Mouse (Mus musculus): ENCODE data around the gene Setd5. TPM values are rescaled to one million over a fixed set of nuclear protein-coding genes. Genes with fewer than 3 reads are reported as not detected.
A peak's percentile ranks its signal among the peaks of the same experiment; 100 is the strongest.

Gene Setd5
- polyA plus RNA-seq, 1 experiment = 16.8 TPM

- Histone ChIP-seq H3K4me1 (ENCODE audit: control insufficient read depth, insufficient read depth, low read length) (no peaks in the 10 kb centered on the region), H3K27me3 (replicated peaks; ENCODE audit: control insufficient read depth, insufficient read depth, low read length) (no peaks in the 10 kb centered on the region), H3K36me3 (ENCODE audit: control insufficient read depth, insufficient read depth, low read length) (no peaks in the 10 kb centered on the region), H3K4me3 (ENCODE audit: insufficient read depth, low read depth, low read length) (no peak overlapping the region), H3K27ac (ENCODE audit: insufficient read depth, low read depth, low read length) (no peak overlapping the region)
- TF ChIP-seq CTCF (conservative IDR thresholded peaks at IDR 0.05; ENCODE audit: insufficient read depth, insufficient read length, low read depth, low read length) = no peak
- no peak for TF ChIP-seq POLR2A (IDR thresholded peaks at IDR 0.05; ENCODE audit: low read depth, low read length)
- WGBS = 45% methylated on average over 9 of the region's 9 CpGs
- DNase-seq = peak; percentile 7
These were observed 107.0 kb downstream of the Setd5 start for GRCm38 (mm10) chr6:113184163-113184562.

GRCm38 (mm10) chr6:113184866-113185525 is 107.8 kb downstream of the Setd5 start:
- WGBS = 64% methylated on average over 21 of the region's 21 CpGs
- H3K27me3 ChIP-seq (replicated peaks; ENCODE audit: control insufficient read depth, insufficient read depth, low read length) = no peaks in the 10 kb centered on the region
- no peaks in the 10 kb centered on the region for H3K4me1 ChIP-seq (ENCODE audit: control insufficient read depth, insufficient read depth, low read length)
- TF ChIP-seq POLR2A (IDR thresholded peaks at IDR 0.05; ENCODE audit: low read depth, low read length) = no peak
- TF ChIP-seq CTCF (conservative IDR thresholded peaks at IDR 0.05; ENCODE audit: insufficient read depth, insufficient read length, low read depth, low read length) = no peak
- no peak overlapping the region for H3K4me3 ChIP-seq (ENCODE audit: insufficient read depth, low read depth, low read length)
- H3K36me3 ChIP-seq (ENCODE audit: control insufficient read depth, insufficient read depth, low read length) = no peaks in the 10 kb centered on the region
- H3K27ac ChIP-seq (ENCODE audit: insufficient read depth, low read depth, low read length) = no peak overlapping the region
- DNase-seq = no peak

GRCm38 (mm10) chr6:113193765-113194460 is 116.7 kb downstream of the Setd5 start:
- Histone ChIP-seq H3K4me3 (ENCODE audit: insufficient read depth, low read depth, low read length) (no peak overlapping the region), H3K27me3 (replicated peaks; ENCODE audit: control insufficient read depth, insufficient read depth, low read length) (peaks cover 2% of the 10 kb centered on the region; the same call in 1 of the 2 replicates)
- DNase-seq = peak; percentile 36

GRCm38 (mm10) chr6:113194517-113194840 is 117.3 kb downstream of the Setd5 start:
- H3K4me3 ChIP-seq (ENCODE audit: insufficient read depth, low read depth, low read length) = no peak overlapping the region
- TF ChIP-seq CTCF (conservative IDR thresholded peaks at IDR 0.05; ENCODE audit: insufficient read depth, insufficient read length, low read depth, low read length) = no peak
- no peak for TF ChIP-seq POLR2A (IDR thresholded peaks at IDR 0.05; ENCODE audit: low read depth, low read length)
- WGBS = 5% methylated on average over 5 of the region's 5 CpGs

More at GRCm38 (mm10) chr6:113193765-113194460, 116.7 kb downstream of the Setd5 start:
- no peaks in the 10 kb centered on the region for H3K4me1 ChIP-seq (ENCODE audit: control insufficient read depth, insufficient read depth, low read length)
- no peak overlapping the region for H3K27ac ChIP-seq (ENCODE audit: insufficient read depth, low read depth, low read length)
- TF ChIP-seq POLR2A (IDR thresholded peaks at IDR 0.05; ENCODE audit: low read depth, low read length) (no peak), CTCF (conservative IDR thresholded peaks at IDR 0.05; ENCODE audit: insufficient read depth, insufficient read length, low read depth, low read length) (no peak)
- H3K36me3 ChIP-seq (ENCODE audit: control insufficient read depth, insufficient read depth, low read length) = no peaks in the 10 kb centered on the region
- WGBS = 4% methylated on average over 46 of the region's 46 CpGs

GRCm38 (mm10) chr6:113194841-113195595 is 117.9 kb downstream of the Setd5 start, which contains the start of gene Lhfpl4:
TSS of gene Lhfpl4 (minus strand) at chr6:113195384.
- whole genome bisulfite sequencing = 1% methylated on average over 56 of the region's 66 CpGs
- no peak for DNase-seq
- no peaks in the 10 kb centered on the region for H3K36me3 ChIP-seq (ENCODE audit: control insufficient read depth, insufficient read depth, low read length)
- TF ChIP-seq POLR2A (IDR thresholded peaks at IDR 0.05; ENCODE audit: low read depth, low read length) = no peak
- TF ChIP-seq CTCF (conservative IDR thresholded peaks at IDR 0.05; ENCODE audit: insufficient read depth, insufficient read length, low read depth, low read length) = no peak
- peak within 1 kb of the TSS; percentile 33; the same call in 1 of the 2 replicates for H3K4me3 ChIP-seq (ENCODE audit: insufficient read depth, low read depth, low read length)
- no peaks in the 10 kb centered on the region for H3K4me1 ChIP-seq (ENCODE audit: control insufficient read depth, insufficient read depth, low read length)
- H3K27me3 ChIP-seq (replicated peaks; ENCODE audit: control insufficient read depth, insufficient read depth, low read length) = peaks cover 2% of the 10 kb centered on the region; the same call in 1 of the 2 replicates
- no peak within 1 kb of the TSS for H3K27ac ChIP-seq (ENCODE audit: insufficient read depth, low read depth, low read length)

More at GRCm38 (mm10) chr6:113194517-113194840, 117.3 kb downstream of the Setd5 start:
- DNase-seq = no peak
- no peaks in the 10 kb centered on the region for H3K4me1 ChIP-seq (ENCODE audit: control insufficient read depth, insufficient read depth, low read length)
- peaks cover 2% of the 10 kb centered on the region; the same call in 1 of the 2 replicates for H3K27me3 ChIP-seq (replicated peaks; ENCODE audit: control insufficient read depth, insufficient read depth, low read length)
- no peak overlapping the region for H3K27ac ChIP-seq (ENCODE audit: insufficient read depth, low read depth, low read length)
- H3K36me3 ChIP-seq (ENCODE audit: control insufficient read depth, insufficient read depth, low read length) = no peaks in the 10 kb centered on the region

GRCm38 (mm10) chr6:113195596-113195992 is 118.4 kb downstream of the Setd5 start:
- Histone ChIP-seq H3K4me3 (ENCODE audit: insufficient read depth, low read depth, low read length) (no peak overlapping the region), H3K4me1 (ENCODE audit: control insufficient read depth, insufficient read depth, low read length) (no peaks in the 10 kb centered on the region), H3K27me3 (replicated peaks; ENCODE audit: control insufficient read depth, insufficient read depth, low read length) (peaks cover 2% of the 10 kb centered on the region; the same call in 1 of the 2 replicates), H3K36me3 (ENCODE audit: control insufficient read depth, insufficient read depth, low read length) (no peaks in the 10 kb centered on the region), H3K27ac (ENCODE audit: insufficient read depth, low read depth, low read length) (no peak overlapping the region)
- no peak for DNase-seq
- 19% methylated on average over 9 of the region's 9 CpGs for WGBS
- TF ChIP-seq CTCF (conservative IDR thresholded peaks at IDR 0.05; ENCODE audit: insufficient read depth, insufficient read length, low read depth, low read length) (no peak), POLR2A (IDR thresholded peaks at IDR 0.05; ENCODE audit: low read depth, low read length) (no peak)

Other genes starting within 250 kb of the Setd5 start
- gene Srgap3, start 130.1 kb upstream of the Setd5 start, polyA plus RNA-seq (2012; rRNA removed) = 5.5 and 5.8 TPM in 2 replicates
- 6.5 and 9.3 TPM in 2 replicates for gene Thumpd3, start 31.1 kb upstream of the Setd5 start, polyA plus RNA-seq (2012; rRNA removed)
- gene Lhfpl4, start 118.0 kb downstream of the Setd5 start, polyA plus RNA-seq (2012; rRNA removed) = 0.09 and 0.12 TPM in 2 replicates
- 43.6 and 56.9 TPM in 2 replicates for gene Mtmr14, start 160.5 kb downstream of the Setd5 start, polyA plus RNA-seq (2012; rRNA removed)
- gene Cpne9, start 204.9 kb downstream of the Setd5 start, polyA plus RNA-seq (2012; rRNA removed) = 0.15 and 1.3 TPM in 2 replicates
- gene Brpf1, start 229.8 kb downstream of the Setd5 start, polyA plus RNA-seq (2012; rRNA removed) = 13.2 and 13.5 TPM in 2 replicates
- gene Ogg1, start 249.6 kb downstream of the Setd5 start, polyA plus RNA-seq (2012; rRNA removed) = 16.4 and 19.4 TPM in 2 replicates

All from kidney, adult 2 months (tissue).